Mouse (Mus musculus) neural tube, embryonic 14.5 days (tissue): ENCODE data around the gene Slit3. TPM values are rescaled to one million over a fixed set of nuclear protein-coding genes. Genes with fewer than 3 reads are reported as not detected.

Source experiments
- ATAC-seq: fragments of 200-750 bp; cut with Nextera tagmentation; 2 replicates; pipeline ENCODE4 v1.8.0; 2017; ENCODE audit warnings: low read depth, mild to moderate bottlenecking, moderate TSS enrichment, moderate library complexity
- H3K27ac ChIP-seq: fragments of 300-500 bp; sonication (generic); 2 replicates; pipeline ENCODE4 v1.5.1; 2014; ENCODE audit warnings: low read depth, mild to moderate bottlenecking, control low read depth, low read length, moderate library complexity, mixed read lengths
- H3K27me3 ChIP-seq: fragments of 300-500 bp; sonication (generic); 2 replicates; pipeline ENCODE4 v1.6.1; 2014; ENCODE audit warnings: low read length; ENCODE audit not compliant: control insufficient read depth, insufficient read depth
- H3K36me3 ChIP-seq: fragments of 300-500 bp; sonication (generic); 2 replicates; pipeline ENCODE4 v1.6.1; 2014; ENCODE audit warnings: low read length, mixed read lengths; ENCODE audit not compliant: control insufficient read depth, insufficient read depth
- H3K4me1 ChIP-seq: fragments of 300-500 bp; sonication (generic); 2 replicates; pipeline ENCODE4 v1.6.1; 2014; ENCODE audit warnings: low read length; ENCODE audit not compliant: control insufficient read depth, insufficient read depth
- H3K4me2 ChIP-seq: fragments of 300-500 bp; sonication (generic); 2 replicates; pipeline ENCODE4 v1.6.1; 2014; ENCODE audit warnings: mild to moderate bottlenecking, low read depth, low read length, control low read depth
- H3K4me3 ChIP-seq: fragments of 300-500 bp; sonication (generic); 2 replicates; pipeline ENCODE4 v1.5.1; 2014; ENCODE audit warnings: low read depth, low read length, control low read depth, mixed read lengths
- H3K9ac ChIP-seq: fragments of 300-500 bp; sonication (generic); replicated peaks from 2 replicates; pipeline ENCODE4 v1.6.1; 2014; ENCODE audit warnings: low read depth, mild to moderate bottlenecking, control low read depth, low read length, mixed read lengths
- H3K9me3 ChIP-seq: fragments of 300-500 bp; sonication (generic); 2 replicates; pipeline ENCODE4 v1.6.1; 2016; ENCODE audit warnings: low read length; ENCODE audit not compliant: control insufficient read depth
- WGBS: fragments of 180-500 bp; shearing (Covaris S2); extraction: QIAGEN DNeasy Blood & Tissue Kit; methylation state at CpG from one replicate; pipeline ENCODE4 v1.1.7; 2014; 5-methylcytosine and 5-hydroxymethylcytosine counted together
- polyA plus RNA-seq: library from polyadenylated mRNA; unstranded; fragments of >200 nt; fragmentation: Nextera tagmentation; extraction: Ambion mirVana; gene quantifications from 2 replicates; pipeline ENCODE4 v1.2.1, GENCODE M21; 2014

Gene Slit3
- polyA plus RNA-seq, 1 experiment from 2014 or later = 14.6 TPM

GRCm38 (mm10) chr11:35504051-35504450 lies 383.0 kb downstream of the Slit3 start:
- ATAC-seq = no peak
- Histone ChIP-seq H3K27ac (no peak overlapping the region), H3K4me3 (no peak overlapping the region), H3K4me2 (no peak overlapping the region), H3K9ac (no peak overlapping the region), H3K4me1 (no peaks in the 10 kb centered on the region), H3K9me3 (no peaks in the 10 kb centered on the region), H3K36me3 (no peaks in the 10 kb centered on the region), H3K27me3 (no peaks in the 10 kb centered on the region)
- 23% methylated on average over 5 of the region's 5 CpGs for WGBS

GRCm38 (mm10) chr11:35504916-35505315 lies 383.9 kb downstream of the Slit3 start:
- no peaks in the 10 kb centered on the region for H3K4me1 ChIP-seq
- no peak overlapping the region for H3K27ac ChIP-seq
- H3K4me3 ChIP-seq = no peak overlapping the region
- no peak overlapping the region for H3K9ac ChIP-seq
- no peak for ATAC-seq
- no peaks in the 10 kb centered on the region for H3K27me3 ChIP-seq
- H3K36me3 ChIP-seq = no peaks in the 10 kb centered on the region
- no peak overlapping the region for H3K4me2 ChIP-seq
- WGBS = 19% methylated on average over 8 of the region's 8 CpGs
- no peaks in the 10 kb centered on the region for H3K9me3 ChIP-seq

- no peaks in the 10 kb centered on the region for H3K4me1 ChIP-seq
- WGBS = 56% methylated on average over 4 of the region's 4 CpGs
- no peaks in the 10 kb centered on the region for H3K36me3 ChIP-seq
- no peaks in the 10 kb centered on the region for H3K9me3 ChIP-seq
- no peak overlapping the region for H3K4me2 ChIP-seq
- no peak overlapping the region for H3K27ac ChIP-seq
- no peak for ATAC-seq
- no peak overlapping the region for H3K4me3 ChIP-seq
- no peak overlapping the region for H3K9ac ChIP-seq
- H3K27me3 ChIP-seq = no peaks in the 10 kb centered on the region
Measured at GRCm38 (mm10) chr11:35505316-35505715, 384.3 kb downstream of the Slit3 start.

GRCm38 (mm10) chr11:35505817-35506216 lies 384.8 kb downstream of the Slit3 start:
- H3K4me2 ChIP-seq = no peak overlapping the region
- H3K9ac ChIP-seq = no peak overlapping the region
- H3K9me3 ChIP-seq = no peaks in the 10 kb centered on the region
- H3K36me3 ChIP-seq = no peaks in the 10 kb centered on the region
- WGBS = 19% methylated on average over 9 of the region's 9 CpGs
- no peak for ATAC-seq
- no peaks in the 10 kb centered on the region for H3K27me3 ChIP-seq
- no peak overlapping the region for H3K27ac ChIP-seq
- H3K4me3 ChIP-seq = no peak overlapping the region
- no peaks in the 10 kb centered on the region for H3K4me1 ChIP-seq

DNA sequence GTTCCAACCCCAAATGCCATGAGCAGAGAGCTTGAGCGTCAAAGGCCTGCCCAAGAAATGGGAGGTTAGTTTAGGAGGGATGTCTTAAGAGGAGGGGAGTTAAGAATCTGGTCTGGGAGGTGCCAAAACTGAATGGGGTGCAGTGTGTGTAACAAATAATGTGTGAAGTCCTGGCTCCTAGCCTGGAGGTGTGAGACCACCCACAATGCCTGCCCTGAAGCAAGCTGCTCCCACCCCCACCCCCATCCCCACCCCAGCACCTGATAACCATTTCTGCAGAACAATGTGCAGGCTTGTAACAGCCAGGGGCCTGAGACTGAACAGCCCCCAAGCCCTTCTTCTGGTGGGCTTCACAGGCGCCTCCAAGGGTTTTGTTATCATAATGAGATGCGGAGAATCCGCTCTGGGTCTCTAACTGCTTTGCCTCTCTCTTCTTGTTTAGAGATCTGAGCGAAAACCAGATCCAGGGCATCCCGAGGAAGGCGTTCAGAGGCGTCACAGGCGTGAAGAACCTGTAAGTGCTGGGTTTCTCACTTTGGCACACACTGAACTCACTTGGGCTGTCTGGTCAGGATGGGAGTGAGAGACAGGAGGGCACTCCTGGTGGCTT lies 386.9 kb downstream of the Slit3 start:
- 0 out of 2 replicates have a peak, but pooled peaks have one; percentile 9 for ATAC-seq
- H3K9ac ChIP-seq = no peak overlapping the region
- H3K27ac ChIP-seq = no peak overlapping the region
- H3K4me3 ChIP-seq = no peak overlapping the region
- no peaks in the 10 kb centered on the region for H3K4me1 ChIP-seq
- H3K36me3 ChIP-seq = no peaks in the 10 kb centered on the region
- H3K27me3 ChIP-seq = no peaks in the 10 kb centered on the region
- no peak overlapping the region for H3K4me2 ChIP-seq
- WGBS = 34% methylated on average over 9 of the region's 9 CpGs
- no peaks in the 10 kb centered on the region for H3K9me3 ChIP-seq

DNA sequence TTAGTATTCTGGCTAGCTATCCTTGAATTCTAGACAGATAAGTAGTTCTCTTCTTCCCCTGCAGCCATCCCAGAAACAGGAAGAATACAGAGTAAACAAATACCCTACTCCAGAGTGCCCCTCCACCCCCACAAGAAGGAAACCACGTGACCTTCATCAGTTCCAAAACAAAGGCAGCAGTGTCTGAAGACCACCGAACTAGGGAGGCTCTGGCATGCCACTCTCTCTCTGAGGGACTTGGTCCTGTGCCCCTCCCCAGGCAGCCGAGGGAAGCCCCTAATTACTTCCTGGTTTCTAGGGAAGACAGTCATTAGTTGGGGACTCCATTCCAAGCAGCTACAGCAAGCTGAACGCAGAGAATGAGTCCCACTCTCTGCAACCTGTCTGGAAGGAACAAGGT lies 391.7 kb downstream of the Slit3 start:
- Histone ChIP-seq H3K9me3 (no peaks in the 10 kb centered on the region), H3K9ac (no peak overlapping the region), H3K36me3 (no peaks in the 10 kb centered on the region), H3K4me1 (0 out of 2 replicates have a peak, but pooled peaks cover 5% of the 10 kb centered on the region), H3K4me2 (no peak overlapping the region), H3K27me3 (no peaks in the 10 kb centered on the region), H3K4me3 (no peak overlapping the region), H3K27ac (no peak overlapping the region)
- 8% methylated on average over 4 of the region's 4 CpGs for WGBS
- peak; percentile 50; the same call in 1 of the 2 replicates for ATAC-seq

DNA sequence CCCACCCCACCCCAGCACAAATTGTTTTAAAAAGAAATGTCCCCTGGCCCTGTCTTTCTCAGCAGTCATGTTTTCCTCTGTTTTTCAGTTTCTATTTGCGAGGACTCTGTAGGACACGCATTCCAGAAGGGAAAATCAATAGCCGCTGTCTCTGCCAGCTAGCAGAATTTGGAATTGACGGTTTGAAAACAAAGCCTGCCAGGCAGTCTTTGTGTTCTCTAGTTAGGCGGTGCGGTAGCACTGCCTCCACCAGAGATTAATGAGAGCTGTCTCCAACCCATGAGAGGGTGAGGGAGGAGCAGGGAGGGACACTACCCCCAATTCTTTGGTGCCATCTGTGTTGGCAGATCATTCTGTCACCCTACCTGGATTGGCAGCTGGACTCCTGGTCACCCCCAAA lies 392.3 kb downstream of the Slit3 start:
- Histone ChIP-seq H3K4me3 (no peak overlapping the region), H3K27me3 (no peaks in the 10 kb centered on the region), H3K27ac (no peak overlapping the region), H3K36me3 (no peaks in the 10 kb centered on the region), H3K4me1 (0 out of 2 replicates have a peak, but pooled peaks cover 5% of the 10 kb centered on the region), H3K9me3 (no peaks in the 10 kb centered on the region), H3K4me2 (no peak overlapping the region), H3K9ac (no peak overlapping the region)
- no peak; the same call in 1 of the 2 replicates for ATAC-seq
- 6% methylated on average over 6 of the region's 6 CpGs for WGBS

DNA sequence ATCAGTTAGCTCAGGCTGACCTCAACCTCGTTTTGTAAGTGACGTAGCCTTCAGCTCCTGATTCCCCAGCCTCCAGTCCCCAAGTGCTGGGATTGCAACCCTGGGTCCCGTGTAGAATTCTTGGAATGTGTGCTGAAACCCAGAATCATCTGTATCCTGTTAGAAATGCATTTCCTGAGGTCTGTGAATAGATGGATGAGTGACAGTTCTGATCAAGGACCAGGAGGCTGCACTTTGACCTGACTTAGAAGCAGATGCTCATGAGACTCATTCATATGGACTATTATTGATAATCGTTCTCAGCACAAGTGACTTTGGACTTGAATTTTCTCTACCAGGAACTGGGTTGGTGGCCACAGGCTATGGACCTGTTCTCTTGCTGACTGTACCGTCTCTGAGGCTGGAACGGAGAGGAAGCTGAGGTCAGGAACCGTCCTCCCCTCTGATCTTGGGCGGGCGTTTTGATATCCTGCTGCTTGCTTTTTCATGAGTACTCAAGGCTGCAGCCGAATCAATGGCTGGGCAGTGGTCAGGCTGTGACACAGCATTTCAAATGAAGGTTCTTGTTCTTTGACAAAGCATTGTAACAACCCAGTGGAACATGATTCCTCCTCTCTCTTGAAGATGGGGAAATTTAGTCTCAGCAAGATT lies 401.9 kb downstream of the Slit3 start:
- Histone ChIP-seq H3K9ac (no peak overlapping the region), H3K36me3 (no peaks in the 10 kb centered on the region), H3K4me2 (no peak overlapping the region), H3K4me3 (no peak overlapping the region), H3K4me1 (0 out of 2 replicates have a peak, but pooled peaks cover 2% of the 10 kb centered on the region), H3K9me3 (no peaks in the 10 kb centered on the region), H3K27me3 (no peaks in the 10 kb centered on the region), H3K27ac (no peak overlapping the region)
- ATAC-seq = no peak
- WGBS = 41% methylated on average over 10 of the region's 10 CpGs

DNA sequence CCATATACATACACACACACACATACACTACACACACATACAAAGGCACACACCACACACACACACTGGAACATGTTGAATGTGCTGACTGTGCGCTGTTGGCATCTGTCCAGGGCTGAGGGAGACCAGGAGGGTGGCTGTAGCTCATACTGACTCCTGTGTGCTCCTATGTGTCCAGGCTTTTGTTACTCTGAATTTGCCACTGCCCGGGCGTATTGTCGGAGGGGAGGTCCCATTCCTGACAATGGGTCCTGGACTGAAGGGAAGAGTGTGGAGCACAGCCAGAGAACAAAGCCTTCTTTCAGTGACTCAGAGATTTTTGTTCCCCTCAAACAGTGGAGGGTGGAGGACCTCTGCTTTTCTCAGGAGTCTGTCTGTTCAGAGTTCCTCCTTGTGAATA lies 402.7 kb downstream of the Slit3 start:
- ATAC-seq = peak; percentile 20; the same call in 1 of the 2 replicates
- WGBS = 14% methylated on average over 4 of the region's 4 CpGs
- Histone ChIP-seq H3K27ac (no peak overlapping the region), H3K4me3 (no peak overlapping the region), H3K4me2 (no peak overlapping the region), H3K36me3 (no peaks in the 10 kb centered on the region), H3K4me1 (0 out of 2 replicates have a peak, but pooled peaks cover 2% of the 10 kb centered on the region), H3K9me3 (no peaks in the 10 kb centered on the region), H3K9ac (no peak overlapping the region), H3K27me3 (no peaks in the 10 kb centered on the region)
